Mouse (Mus musculus) forebrain, postnatal 0 days (tissue): ENCODE measurements around the gene Fbxo47. TPM values are rescaled to one million over a fixed set of nuclear protein-coding genes. Genes with fewer than 3 reads are reported as not detected.

Experiments
- ATAC-seq: fragments of 200-750 bp; cut with Nextera tagmentation; 2 replicates; pipeline ENCODE4 v1.8.0; 2017; ENCODE audit warnings: mild to moderate bottlenecking, moderate library complexity
- DNase-seq: peaks from one replicate; pipeline ENCODE4 v3.0.0-alpha.2; 2015
- H3K27ac ChIP-seq: fragments of 300-500 bp; sonication (generic); 2 replicates; pipeline ENCODE4 v1.5.1; 2014; ENCODE audit warnings: low read depth, mild to moderate bottlenecking, antibody characterized with exemption, low read length, moderate library complexity, mixed read lengths
- H3K27me3 ChIP-seq: fragments of 300-500 bp; sonication (generic); 2 replicates; pipeline ENCODE4 v1.6.1; 2014; ENCODE audit warnings: mild to moderate bottlenecking, low read length, mixed read lengths; ENCODE audit not compliant: insufficient read depth
- H3K36me3 ChIP-seq: fragments of 300-500 bp; sonication (generic); 2 replicates; pipeline ENCODE4 v1.6.1; 2014; ENCODE audit warnings: mild to moderate bottlenecking, moderate library complexity; ENCODE audit not compliant: insufficient read depth
- H3K4me1 ChIP-seq: fragments of 300-500 bp; sonication (generic); 2 replicates; pipeline ENCODE4 v1.6.1; 2014; ENCODE audit warnings: antibody characterized with exemption; ENCODE audit not compliant: insufficient read depth
- H3K4me2 ChIP-seq: fragments of 300-500 bp; sonication (generic); 2 replicates; pipeline ENCODE4 v1.6.1; 2014; ENCODE audit warnings: low read depth, mild to moderate bottlenecking, moderate library complexity
- H3K4me3 ChIP-seq: fragments of 300-500 bp; sonication (generic); 2 replicates; pipeline ENCODE4 v1.5.1; 2014; ENCODE audit warnings: low read depth, low read length, mixed read lengths
- H3K9ac ChIP-seq: fragments of 300-500 bp; sonication (generic); 2 replicates; pipeline ENCODE4 v1.6.1; 2014; ENCODE audit warnings: mild to moderate bottlenecking
- H3K9me3 ChIP-seq: fragments of 300-500 bp; sonication (generic); 2 replicates; pipeline ENCODE4 v1.6.1; 2016; ENCODE audit warnings: low read length
- CTCF ChIP-seq: sonication (generic); IDR thresholded peaks from 2 replicates; pipeline ENCODE4 v1.5.1; 2016; ENCODE audit warnings: antibody characterized with exemption, control low read depth, low read depth
- WGBS: fragments of 180-500 bp; shearing (Covaris S2); extraction: QIAGEN DNeasy Blood & Tissue Kit; methylation state at CpG from one replicate; pipeline ENCODE4 v1.1.7; 2014; 5-methylcytosine and 5-hydroxymethylcytosine counted together
- polyA plus RNA-seq: library from polyadenylated mRNA; unstranded; fragments of >200 nt; fragmentation: Nextera tagmentation; extraction: Ambion mirVana; gene quantifications from 2 replicates; pipeline ENCODE4 v1.2.1, GENCODE M21; 2015
- total RNA-seq: library from RNA; depleted of rRNA; stranded (reverse); fragments of >200 nt; gene quantifications from 2 replicates; pipeline ENCODE4 v1.2.3, GENCODE M21; 2014

Fbxo47 gene
- total and polyA plus RNA-seq, 2 experiments from 2014 or later: 0.58 to 1.3 TPM

DNA sequence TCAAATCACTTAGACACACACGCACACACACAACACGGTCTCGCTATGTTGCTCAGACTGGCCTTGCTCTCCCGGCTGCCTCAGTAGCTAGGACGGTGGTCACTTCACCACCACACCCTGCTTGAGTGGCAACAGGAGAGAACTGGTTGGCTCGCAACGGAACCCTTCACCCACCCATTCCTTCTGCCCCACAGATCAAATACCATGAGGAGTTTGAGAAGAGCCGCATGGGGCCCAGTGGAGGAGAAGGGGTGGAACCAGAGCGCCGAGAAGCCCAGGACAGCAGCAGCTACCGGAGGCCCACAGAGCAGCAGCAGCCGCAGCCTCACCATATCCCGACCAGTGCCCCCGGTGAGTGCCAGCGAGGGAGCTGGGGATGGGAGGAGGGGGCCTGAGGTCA, 50.6 kb downstream of the Fbxo47 start:
- Histone ChIP-seq H3K27me3 (no peaks in the 10 kb centered on the region), H3K4me1 (no peaks in the 10 kb centered on the region), H3K27ac (no peak overlapping the region), H3K9ac (no peak overlapping the region), H3K4me3 (no peak overlapping the region), H3K9me3 (no peaks in the 10 kb centered on the region), H3K4me2 (no peak overlapping the region), H3K36me3 (peaks cover 75% of the 10 kb centered on the region)
- DNase-seq: no peak
- no peak for TF ChIP-seq CTCF
- no peak for ATAC-seq
- 81% methylated on average over 15 of the region's 15 CpGs for WGBS

DNA sequence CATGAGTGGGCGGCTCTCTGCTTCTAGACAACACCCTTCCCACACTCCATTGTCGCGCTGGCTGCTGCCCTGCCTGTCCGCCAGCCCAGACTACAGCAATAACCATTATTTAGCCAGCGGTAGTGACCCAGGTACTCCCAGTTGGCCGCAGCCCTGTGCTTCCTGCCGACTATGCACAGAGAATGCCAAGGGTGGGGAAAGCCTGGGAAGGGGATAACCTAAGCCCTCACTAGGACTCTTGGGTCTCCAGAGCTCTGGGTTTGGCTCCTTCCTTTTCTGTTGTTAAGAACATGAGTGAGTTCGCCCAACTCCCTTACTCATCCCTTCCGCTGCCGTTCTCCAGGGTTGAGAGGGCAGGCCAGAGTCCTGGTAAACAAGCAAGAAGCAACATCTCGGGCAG, 52.0 kb downstream of the Fbxo47 start:
- DNase-seq: no peak
- Histone ChIP-seq H3K27me3 (no peaks in the 10 kb centered on the region), H3K4me3 (no peak overlapping the region), H3K36me3 (peaks cover 74% of the 10 kb centered on the region), H3K4me1 (no peaks in the 10 kb centered on the region), H3K9ac (no peak overlapping the region), H3K27ac (no peak overlapping the region), H3K9me3 (no peaks in the 10 kb centered on the region), H3K4me2 (no peak overlapping the region)
- TF ChIP-seq CTCF: no peak
- ATAC-seq: no peak
- 84% methylated on average over 11 of the region's 11 CpGs for WGBS

DNA sequence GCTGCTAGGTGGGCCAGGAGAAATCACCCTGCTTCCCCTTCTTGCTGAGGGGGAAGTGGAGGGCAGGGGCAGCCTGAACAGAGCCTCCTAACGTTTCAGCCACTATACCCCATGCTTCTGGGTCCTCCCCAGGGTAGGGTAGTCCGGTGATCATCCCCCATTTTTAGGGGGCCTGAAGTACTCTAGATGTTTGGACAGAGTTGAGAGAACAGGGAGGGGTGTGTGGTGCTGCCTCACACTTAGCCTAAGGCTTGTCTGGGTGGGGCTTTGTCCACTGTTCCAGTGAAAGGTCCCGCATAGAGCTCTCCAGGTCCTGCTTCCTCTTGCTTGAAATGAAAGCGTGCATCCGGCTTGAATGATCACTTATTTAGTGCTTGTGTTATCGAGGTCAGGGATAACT, 53.5 kb downstream of the Fbxo47 start:
- ATAC-seq: no peak
- H3K36me3 ChIP-seq: peaks cover 74% of the 10 kb centered on the region

DNA sequence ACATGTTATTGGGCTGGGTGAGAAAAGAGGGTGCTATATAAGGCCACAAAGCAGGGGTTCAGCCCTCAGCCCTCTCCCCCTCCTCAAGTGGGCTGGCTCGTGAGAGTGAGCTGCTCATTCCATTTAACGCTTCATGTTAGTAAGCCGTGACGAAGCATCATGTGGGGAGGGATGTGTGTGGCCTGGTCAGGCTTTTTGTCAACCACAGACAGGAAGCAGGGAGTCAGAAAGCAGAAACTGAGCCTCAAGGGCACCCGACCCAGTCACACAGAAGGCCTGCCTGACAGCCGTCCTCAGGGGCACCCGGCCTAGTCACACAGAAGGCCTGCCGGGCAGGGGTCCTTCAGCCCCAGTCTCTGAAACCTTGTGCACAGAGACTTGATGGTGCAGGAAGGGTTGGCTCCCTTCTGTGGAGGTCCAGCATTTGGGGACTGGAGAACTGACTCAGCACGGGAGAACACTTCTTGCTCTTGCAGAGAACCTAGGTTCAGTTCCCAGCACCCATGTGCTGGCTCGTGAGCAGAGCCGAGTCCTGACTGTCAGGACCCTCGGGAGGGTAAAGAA, 54.0 kb downstream of the Fbxo47 start:
- ATAC-seq: no peak
- Histone ChIP-seq H3K9ac (no peak overlapping the region), H3K4me1 (no peaks in the 10 kb centered on the region), H3K27me3 (no peaks in the 10 kb centered on the region), H3K9me3 (no peaks in the 10 kb centered on the region), H3K27ac (no peak overlapping the region), H3K36me3 (peaks cover 75% of the 10 kb centered on the region), H3K4me3 (no peak overlapping the region), H3K4me2 (no peak overlapping the region)
- 87% methylated on average over 12 of the region's 12 CpGs for WGBS
- DNase-seq: no peak
- TF ChIP-seq CTCF: no peak

More for the DNA sequence above, 53.5 kb downstream of the Fbxo47 start:
- Histone ChIP-seq H3K9me3 (no peaks in the 10 kb centered on the region), H3K27ac (no peak overlapping the region), H3K4me2 (no peak overlapping the region), H3K9ac (no peak overlapping the region), H3K4me1 (no peaks in the 10 kb centered on the region), H3K4me3 (no peak overlapping the region), H3K27me3 (no peaks in the 10 kb centered on the region)
- DNase-seq: no peak
- WGBS: 87% methylated on average over 6 of the region's 6 CpGs
- TF ChIP-seq CTCF: no peak

DNA sequence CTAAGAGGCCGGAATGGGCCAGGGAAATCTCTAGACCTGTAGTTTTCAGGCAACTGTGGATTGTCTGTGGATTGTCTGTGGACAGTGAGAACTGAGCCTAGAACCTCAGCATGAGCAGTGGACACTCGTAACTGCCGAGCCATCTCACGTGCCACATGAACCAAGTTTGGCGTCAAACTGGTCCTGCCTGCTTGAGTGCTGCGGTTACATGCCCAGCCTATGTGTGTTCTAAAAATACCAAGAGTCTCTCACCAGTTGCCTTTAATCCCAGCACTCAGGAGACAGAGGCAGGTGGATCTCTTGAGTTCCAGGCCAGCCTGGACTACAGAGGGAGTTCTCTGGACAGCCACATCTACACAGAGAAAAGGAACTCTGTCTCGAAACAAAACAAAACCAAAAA, 54.6 kb downstream of the Fbxo47 start:
- Histone ChIP-seq H3K9ac (no peak overlapping the region), H3K36me3 (peaks cover 74% of the 10 kb centered on the region), H3K4me2 (no peak overlapping the region), H3K27me3 (no peaks in the 10 kb centered on the region), H3K27ac (no peak overlapping the region), H3K4me3 (no peak overlapping the region), H3K4me1 (no peaks in the 10 kb centered on the region), H3K9me3 (no peaks in the 10 kb centered on the region)
- WGBS: 97% methylated on average over 7 of the region's 7 CpGs
- TF ChIP-seq CTCF: no peak
- DNase-seq: no peak
- no peak for ATAC-seq

DNA sequence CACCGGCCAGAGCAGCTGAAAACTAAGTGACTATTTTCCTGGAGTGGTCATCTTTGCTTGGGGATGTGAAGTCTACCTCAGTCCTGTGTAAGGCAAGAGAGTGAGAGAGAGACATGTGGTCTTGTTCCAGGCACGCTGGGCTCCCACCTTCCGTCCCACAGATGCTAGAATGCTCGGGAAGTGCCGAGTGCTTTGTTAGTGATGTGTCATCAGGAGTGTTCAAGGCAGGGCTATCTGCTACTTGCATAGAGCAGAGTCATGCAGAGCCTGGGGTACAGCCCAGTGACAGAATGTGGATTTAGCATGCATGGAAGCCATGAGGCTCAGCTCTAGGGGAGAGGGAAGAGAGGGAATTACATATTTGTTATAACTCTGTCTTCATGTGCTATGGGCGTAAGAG, 56.3 kb downstream of the Fbxo47 start:
- H3K4me1 ChIP-seq: no peaks in the 10 kb centered on the region
- H3K4me2 ChIP-seq: no peak overlapping the region
- no peak overlapping the region for H3K27ac ChIP-seq
- ATAC-seq (no peak), DNase-seq (no peak)
- H3K36me3 ChIP-seq: peaks cover 72% of the 10 kb centered on the region
- no peak overlapping the region for H3K4me3 ChIP-seq
- TF ChIP-seq CTCF: no peak
- no peak overlapping the region for H3K9ac ChIP-seq
- no peaks in the 10 kb centered on the region for H3K27me3 ChIP-seq
- no peaks in the 10 kb centered on the region for H3K9me3 ChIP-seq
- 91% methylated on average over 6 of the region's 6 CpGs for WGBS

DNA sequence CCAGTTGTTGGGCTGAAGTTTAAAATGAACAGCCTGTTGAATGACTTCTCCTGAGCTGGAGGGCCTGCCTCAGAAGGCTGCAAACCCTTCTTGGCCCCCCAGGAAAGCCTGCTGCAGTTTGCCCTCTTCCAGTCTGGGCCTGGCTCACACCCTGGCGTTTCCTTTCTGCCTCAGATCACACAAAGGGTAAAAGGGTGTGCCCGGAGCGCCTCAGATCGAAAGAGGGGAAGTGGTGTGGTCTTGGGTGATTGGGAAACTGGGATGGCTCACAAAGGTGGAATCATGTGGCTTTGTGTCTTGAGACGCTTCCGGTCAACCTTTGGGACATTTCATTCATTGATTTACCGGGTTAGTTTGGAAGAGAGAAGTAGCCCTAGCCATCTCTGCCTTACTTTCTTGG, 57.5 kb downstream of the Fbxo47 start:
- H3K9ac ChIP-seq: no peak overlapping the region
- no peaks in the 10 kb centered on the region for H3K4me1 ChIP-seq
- no peak overlapping the region for H3K4me3 ChIP-seq
- 74% methylated on average over 7 of the region's 7 CpGs for WGBS
- no peaks in the 10 kb centered on the region for H3K9me3 ChIP-seq
- peaks cover 67% of the 10 kb centered on the region for H3K36me3 ChIP-seq
- ATAC-seq: no peak
- no peaks in the 10 kb centered on the region for H3K27me3 ChIP-seq
- DNase-seq: no peak
- H3K4me2 ChIP-seq: no peak overlapping the region
- no peak overlapping the region for H3K27ac ChIP-seq
- no peak for TF ChIP-seq CTCF
